Mouse (Mus musculus) left cerebral cortex, postnatal 14 days (tissue): Measurements from ENCODE around the gene Epha2. TPM values are rescaled to one million over a fixed set of nuclear protein-coding genes. Genes with fewer than 3 reads are reported as not detected.

ENCODE experiments used
- DNase-seq, 2 experiments: peaks; one replicate each; pipeline ENCODE4 v3.0.0; 2021 to 2022; ENCODE audit warnings: low spot score in 2 of 2, mixed read lengths in 1 of 2
- intact Hi-C: fragments of 180-260 bp; cut with DNase I; formaldehyde crosslinking; loops from one replicate; pipeline ENCODE4 v1.15.1; 2025
- microRNA-seq, 2 experiments: library from miRNA; unstranded; fragments of <30 nt; microRNA quantifications; one replicate each; pipeline ENCODE4 v1.2.0; 2022
- total RNA-seq, 2 experiments: library from RNA; stranded (reverse); gene quantifications; 2 replicates each; pipeline ENCODE4 v1.2.3; 2021

The Epha2 gene
- total RNA-seq, 2 experiments from 2014 or later: 2.2 to 2.7 TPM

- DNase-seq: no peak
- intact Hi-C loops: no loop called here
Observed at GRCm38 (mm10) chr4:141352986-141353385, 51.9 kb downstream of the Epha2 start.

- intact Hi-C loops: no loop called here
- no peak for DNase-seq
Observed at GRCm38 (mm10) chr4:141353868-141354267, 52.8 kb downstream of the Epha2 start.

- intact Hi-C loops: no loop called here
Observed at GRCm38 (mm10) chr4:141357811-141358210, 56.8 kb downstream of the Epha2 start.

GRCm38 (mm10) chr4:141359222-141359621 is 58.2 kb downstream of the Epha2 start:
- no peak for DNase-seq
- intact Hi-C loops: no loop called here

More at GRCm38 (mm10) chr4:141357811-141358210, 56.8 kb downstream of the Epha2 start:
- no peak for DNase-seq

- intact Hi-C loops: loop anchor here (5.0 kb wide), 2 partner anchors 159 to 214 kb away; partner anchors contain the start of gene Fbxo42
- DNase-seq: no peak
Observed at GRCm38 (mm10) chr4:141360846-141361245, 59.8 kb downstream of the Epha2 start.

- peak; percentile 75 to 88 for DNase-seq
- intact Hi-C loops: loop anchor here (1.0 to 5.0 kb wide), 3 partner anchors 90 to 216 kb away; partner anchors contain the start of gene Fbxo42
Observed at GRCm38 (mm10) chr4:141362937-141363548, 62.0 kb downstream of the Epha2 start.

GRCm38 (mm10) chr4:141365126-141365525 is 64.1 kb downstream of the Epha2 start:
- intact Hi-C loops: no loop called here
- no peak for DNase-seq

- intact Hi-C loops: no loop called here
- no peak for DNase-seq
Observed at GRCm38 (mm10) chr4:141365876-141366275, 64.8 kb downstream of the Epha2 start.

- intact Hi-C loops: no loop called here
- DNase-seq: no peak
Observed at GRCm38 (mm10) chr4:141367997-141368791, 67.2 kb downstream of the Epha2 start, which contains the start of gene Fam131c. Fam131c (plus strand) TSS chr4:141368220.

- intact Hi-C loops: no loop called here
- no peak for DNase-seq
Observed at GRCm38 (mm10) chr4:141372426-141372825, 71.4 kb downstream of the Epha2 start.

Small RNAs within 50 kb of the gene (microRNA-seq; reads per million reads assigned to microRNA genes)
- 0 reads per million in 2 experiments for gene Gm25690

Other genes starting within 250 kb of the Epha2 start
- 10 to 100 TPM; 51.0 to 52.7 TPM for gene Crocc, start 240.7 kb upstream of the Epha2 start, total RNA-seq
- 10 to 100 TPM; 45.4 to 50.2 TPM for gene Necap2, start 222.9 kb upstream of the Epha2 start, total RNA-seq
- gene Spata21, start 212.9 kb upstream of the Epha2 start, total RNA-seq: under 1 TPM; 0.20 to 0.38 TPM
- 10 to 100 TPM; 43.8 to 48.6 TPM for gene Szrd1, start 161.5 kb upstream of the Epha2 start, total RNA-seq
- gene Fbxo42, start 153.3 kb upstream of the Epha2 start, total RNA-seq: 10 to 100 TPM; 31.6 to 38.8 TPM
- 1 to 10 TPM; 2.6 to 3.7 TPM for gene Rsg1, start 87.3 kb upstream of the Epha2 start, total RNA-seq
- gene Arhgef19, start 61.7 kb upstream of the Epha2 start, total RNA-seq: 10 to 100 TPM in 1 of 2 experiments, 1 to 10 TPM in 1; 9.2 to 10.5 TPM
- 1 to 10 TPM; 5.4 to 5.5 TPM for gene Fam131c, start 67.0 kb downstream of the Epha2 start, total RNA-seq
- not detected for gene Clcnka, start 97.5 kb downstream of the Epha2 start, total RNA-seq
- gene Clcnkb, start 114.8 kb downstream of the Epha2 start, total RNA-seq: not detected
- under 1 TPM; 0.47 to 0.90 TPM for gene Hspb7, start 119.5 kb downstream of the Epha2 start, total RNA-seq
- gene Srarp, start 134.9 kb downstream of the Epha2 start, total RNA-seq: 1 to 10 TPM; 5.1 TPM
- gene Zbtb17, start 143.4 kb downstream of the Epha2 start, total RNA-seq: 10 to 100 TPM; 31.1 to 32.6 TPM
- 10 to 100 TPM; 49.5 to 58.6 TPM for gene Spen, start 237.4 kb downstream of the Epha2 start, total RNA-seq